In the genomic region with DNA sequence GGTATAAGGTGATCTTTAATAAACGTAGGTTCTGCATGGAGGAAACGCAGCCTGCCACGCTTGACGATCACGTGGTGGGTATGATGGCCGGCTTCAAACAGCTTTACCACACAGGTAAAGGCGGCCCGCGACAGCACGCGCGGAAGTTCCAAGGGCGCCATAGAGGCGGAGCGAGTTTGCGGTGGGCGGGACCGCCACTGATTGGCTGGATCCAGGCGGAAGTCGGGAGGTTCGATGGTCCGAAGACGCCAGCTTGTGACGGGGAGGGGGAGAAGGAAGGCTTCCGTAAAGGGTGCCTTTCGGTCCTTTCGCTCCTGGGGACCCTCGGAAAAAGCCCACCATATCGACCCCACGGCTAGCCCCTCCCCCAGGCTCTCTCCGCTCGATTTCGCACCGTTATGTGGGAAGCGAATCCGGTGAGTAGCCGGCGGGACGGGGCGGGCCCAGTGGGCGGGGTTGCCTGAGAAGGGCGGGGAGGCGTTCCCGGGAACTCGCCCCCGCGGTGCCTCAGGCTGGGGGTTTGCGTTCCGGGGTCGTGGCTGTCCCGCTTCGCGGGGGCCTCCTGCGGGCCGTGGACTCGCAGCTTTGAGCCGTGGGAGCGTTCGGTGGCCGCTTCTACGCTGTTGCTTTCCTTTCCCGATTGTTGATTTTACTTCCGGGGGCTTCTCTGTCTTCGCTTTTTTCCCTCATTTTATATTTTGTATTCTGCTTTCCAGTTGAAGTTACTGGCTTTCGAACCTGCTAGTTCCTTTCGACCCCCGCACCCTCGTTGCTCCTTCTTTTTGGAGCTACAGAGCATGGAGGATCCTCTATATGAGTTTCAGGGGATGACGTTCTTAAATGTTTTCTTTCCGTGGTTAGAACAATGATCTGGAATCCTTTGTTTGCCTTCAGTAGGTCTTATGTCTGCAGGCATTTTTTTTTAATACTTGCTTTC, we compare ENCODE assay signal across 7 mouse cellular contexts. TPM values are rescaled to one million over a fixed set of nuclear protein-coding genes. Genes with fewer than 3 reads are reported as not detected.
DNase-seq lines count a peak whose midpoint lies in the region; ATAC-seq lines count a peak whose summit lies in the region.

No protein-coding gene starts in this region.

- WGBS in embryonic facial prominence, embryonic 10.5 days, result under 1% methylated on average over 70 of the region's 70 CpGs
- WGBS in limb, embryonic 10.5 days, result under 1% methylated on average over 70 of the region's 70 CpGs
- under 1% methylated on average over 70 of the region's 70 CpGs for WGBS in midbrain, embryonic 13.5 days

- peak overlapping the region; percentile 97 for H3K27ac ChIP-seq in embryonic facial prominence, embryonic 10.5 days (replicated peaks)
- peak overlapping the region; percentile 97 for H3K27ac ChIP-seq in limb, embryonic 10.5 days
- peak overlapping the region; percentile 96 for H3K27ac ChIP-seq in midbrain, embryonic 13.5 days

- peak overlapping the region; percentile 83 for H3K9ac ChIP-seq in midbrain, embryonic 13.5 days (replicated peaks)

- H3K9me3 ChIP-seq in embryonic facial prominence, embryonic 10.5 days, result no peaks in the 10 kb centered on the region
- H3K9me3 ChIP-seq in limb, embryonic 10.5 days (replicated peaks), result no peaks in the 10 kb centered on the region
- H3K9me3 ChIP-seq in midbrain, embryonic 13.5 days, result no peaks in the 10 kb centered on the region

- peak; percentile 97 for ATAC-seq in granulocyte monocyte progenitor cell, adult 5-6 weeks (replicated peaks; ENCODE audit: poor library complexity, severe bottlenecking)
- peak; percentile 93 for ATAC-seq in midbrain, embryonic 13.5 days

- peak; percentile 95 for DNase-seq in adrenal gland, postnatal 10 days
- DNase-seq in embryonic facial prominence, embryonic 10.5 days (ENCODE audit: low spot score), result peak; percentile 94
- peak; percentile 92 for DNase-seq in kidney, adult 11 months
- DNase-seq in limb, embryonic 10.5 days (ENCODE audit: low spot score), result peak; percentile 93
- peak; percentile 93 for DNase-seq in spleen, adult 12 weeks (ENCODE audit: low spot score)

- peak overlapping the region; percentile 67 for H3K4me2 ChIP-seq in midbrain, embryonic 13.5 days (replicated peaks)

- peak overlapping the region; percentile 81 for H3K4me3 ChIP-seq in embryonic facial prominence, embryonic 10.5 days
- H3K4me3 ChIP-seq in limb, embryonic 10.5 days, result peak overlapping the region; percentile 68
- H3K4me3 ChIP-seq in midbrain, embryonic 13.5 days (replicated peaks), result peak overlapping the region; percentile 69

- H3K36me3 ChIP-seq in embryonic facial prominence, embryonic 10.5 days (replicated peaks), result no peaks in the 10 kb centered on the region
- H3K36me3 ChIP-seq in limb, embryonic 10.5 days, result no peaks in the 10 kb centered on the region
- H3K36me3 ChIP-seq in midbrain, embryonic 13.5 days, result 0 out of 2 replicates have a peak, but pooled peaks cover 4% of the 10 kb centered on the region

- H3K4me1 ChIP-seq in embryonic facial prominence, embryonic 10.5 days, result peaks cover 28% of the 10 kb centered on the region
- H3K4me1 ChIP-seq in limb, embryonic 10.5 days, result peaks cover 11% of the 10 kb centered on the region; the same call in 1 of the 2 replicates
- peaks cover 41% of the 10 kb centered on the region for H3K4me1 ChIP-seq in midbrain, embryonic 13.5 days (replicated peaks)

- H3K27me3 ChIP-seq in embryonic facial prominence, embryonic 10.5 days (replicated peaks; ENCODE audit: low read depth, poor library complexity, severe bottlenecking), result peaks cover 12% of the 10 kb centered on the region
- peaks cover 14% of the 10 kb centered on the region for H3K27me3 ChIP-seq in limb, embryonic 10.5 days (ENCODE audit: low read depth, poor library complexity, severe bottlenecking)
- H3K27me3 ChIP-seq in midbrain, embryonic 13.5 days, result no peaks in the 10 kb centered on the region

RNA-seq across cellular contexts. Expression of gene Parp11, which starts 7.0 kb away (rescaled TPM):
- 10 to 100 TPM; 15.3 to 25.4 TPM for total RNA-seq in adrenal gland, postnatal 10 days (2021)
- polyA plus RNA-seq in embryonic facial prominence, embryonic 10.5 days (2016; fragmentation: Nextera tagmentation; extraction: Ambion mirVana), result 31.4 and 33.4 TPM in 2 replicates
- total RNA-seq in granulocyte monocyte progenitor cell, adult 5-6 weeks (2014; fragmentation: Nextera tagmentation), result 21.4 and 36.6 TPM in 2 replicates
- total RNA-seq in granulocyte monocyte progenitor cell, adult 5-6 weeks (2017), result 24.9 and 33.3 TPM in 2 replicates
- polyA plus RNA-seq in limb, embryonic 10.5 days (2016; fragmentation: Nextera tagmentation; extraction: Ambion mirVana), result 25.9 and 29.6 TPM in 2 replicates
- polyA plus RNA-seq in midbrain, embryonic 13.5 days (2015; fragmentation: Nextera tagmentation; extraction: Ambion mirVana), result 90.4 and 91.7 TPM in 2 replicates

Comparison
In these comparisons a context has a peak if more than half of its experiments do, and no peak if none do; other contexts are left out.
1. Peak in every context shown above with its lines: DNase-seq, ATAC-seq, H3K4me3 ChIP-seq and H3K27ac ChIP-seq.